Mouse (Mus musculus) layer of hippocampus, adult 2 months (tissue): ENCODE measurements around the gene Atxn7l3. TPM values are rescaled to one million over a fixed set of nuclear protein-coding genes. Genes with fewer than 3 reads are reported as not detected.

Experiments
- DNase-seq, 2 experiments: peaks; one replicate each; pipeline ENCODE4 v3.0.0; 2022; ENCODE audit warnings: low spot score in 2 of 2
- H3K27ac ChIP-seq: fragments of 200-600 bp; 2 replicates; pipeline ENCODE4 v1.8.1; 2022
- H3K4me3 ChIP-seq: fragments of 200-600 bp; 2 replicates; pipeline ENCODE4 v1.8.1; 2022; ENCODE audit warnings: mild to moderate bottlenecking
- CTCF ChIP-seq: fragments of 200-600 bp; conservative IDR thresholded peaks from 2 replicates; pipeline ENCODE4 v1.8.1; 2022; ENCODE audit warnings: antibody characterized with exemption, mild to moderate bottlenecking, moderate library complexity
- total RNA-seq, 2 experiments: library from RNA; stranded (reverse); gene quantifications; 2 replicates each; pipeline ENCODE4 v1.2.3; 2021

Atxn7l3 gene
- total RNA-seq, 2 experiments from 2014 or later = 165 to 169 TPM

DNA sequence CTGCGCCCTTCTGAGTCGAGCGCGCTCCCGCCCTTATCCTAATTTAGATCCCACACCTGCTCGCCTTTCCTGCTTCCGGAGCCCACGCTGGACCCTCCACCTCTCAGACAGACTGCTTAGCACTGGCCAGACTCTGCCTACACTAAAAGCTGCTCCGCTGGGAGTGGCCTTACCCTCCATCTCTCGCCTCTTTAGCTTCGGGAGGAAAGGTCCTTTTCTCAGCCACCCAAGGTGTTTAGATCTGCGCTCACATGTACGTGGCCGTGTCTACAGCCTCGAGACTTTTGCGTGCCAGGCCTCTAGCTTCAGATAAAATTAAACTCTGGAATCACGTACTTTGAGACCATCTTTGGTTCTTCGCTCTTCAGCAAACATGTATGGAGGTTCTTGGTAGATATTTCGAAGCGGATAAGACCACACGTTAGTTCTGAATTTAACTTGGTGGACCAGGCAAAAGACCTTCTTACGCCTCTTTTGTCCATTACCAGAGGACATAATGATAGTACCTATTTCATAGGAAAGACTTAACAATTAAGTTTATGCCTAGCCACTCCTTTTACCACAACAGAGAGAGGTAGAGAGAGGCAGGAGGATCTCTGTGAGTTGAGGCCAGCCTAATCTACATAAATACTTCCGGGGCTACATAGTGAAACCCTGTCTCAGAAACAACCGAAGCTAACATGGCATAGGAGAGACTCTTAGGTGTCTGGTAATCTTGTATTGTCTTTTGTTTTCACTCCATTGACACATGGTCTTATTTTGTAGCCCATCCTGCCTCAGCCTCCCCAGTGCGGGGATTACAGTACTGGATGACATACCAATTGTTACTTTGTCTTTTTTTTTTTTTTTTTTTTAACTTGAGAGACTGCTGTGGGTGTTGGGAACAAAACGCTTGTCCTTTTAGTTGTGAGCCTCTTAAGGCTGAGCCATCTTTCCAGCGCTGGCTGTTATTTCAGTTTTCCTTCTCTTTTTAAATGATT, 1.4 kb upstream of the Atxn7l3 start:
- Histone ChIP-seq H3K4me3 (peak overlapping the region; percentile 82), H3K27ac (peak overlapping the region; percentile 86)
- no peak for DNase-seq
- no peak for TF ChIP-seq CTCF

DNA sequence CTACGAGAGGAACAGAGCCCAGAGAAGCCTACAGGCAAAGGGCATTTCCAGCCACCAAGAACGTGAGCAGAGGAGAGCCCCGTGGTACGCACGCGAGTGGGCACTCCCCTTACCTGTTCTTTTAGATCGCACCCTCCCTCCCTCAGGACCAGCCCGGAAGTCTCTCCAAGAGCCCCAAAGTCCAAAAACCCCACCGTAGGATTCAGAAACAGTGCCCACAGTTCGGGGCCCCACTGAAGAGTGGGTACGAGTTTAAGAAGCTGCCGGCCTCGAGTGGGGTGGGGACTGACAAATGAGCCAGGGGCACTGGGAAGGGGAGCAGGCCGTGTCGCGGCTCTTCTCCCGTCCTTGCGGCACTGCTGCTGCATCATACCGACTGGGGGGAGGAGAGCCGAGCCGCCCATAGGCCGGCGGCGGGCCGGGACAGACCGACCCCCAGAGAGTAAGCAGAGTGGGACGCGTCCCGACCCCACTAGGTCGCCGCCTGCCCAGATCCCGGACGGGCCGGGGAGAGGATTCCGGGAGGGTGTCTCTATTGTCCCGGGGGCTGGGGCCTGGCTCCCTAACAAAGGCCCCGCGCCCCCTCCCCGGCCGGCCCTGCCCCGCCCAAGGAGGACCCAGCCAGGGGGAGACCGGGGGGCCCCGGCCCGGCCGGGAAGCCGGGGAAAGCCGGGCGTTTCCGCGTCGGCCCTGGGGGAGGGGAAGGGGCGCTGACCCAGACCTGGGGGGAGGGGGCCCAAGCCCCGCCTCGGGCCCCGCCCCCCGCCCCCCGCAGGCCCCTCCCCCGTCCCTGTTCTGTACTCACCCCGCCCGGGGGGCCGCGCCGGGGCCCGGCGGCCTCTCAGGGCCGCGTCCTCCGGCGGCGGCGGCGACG, 596 bp downstream of the Atxn7l3 start:
- no peak for TF ChIP-seq CTCF
- peak in 1 of 2 experiments; percentile 34 for DNase-seq

DNA sequence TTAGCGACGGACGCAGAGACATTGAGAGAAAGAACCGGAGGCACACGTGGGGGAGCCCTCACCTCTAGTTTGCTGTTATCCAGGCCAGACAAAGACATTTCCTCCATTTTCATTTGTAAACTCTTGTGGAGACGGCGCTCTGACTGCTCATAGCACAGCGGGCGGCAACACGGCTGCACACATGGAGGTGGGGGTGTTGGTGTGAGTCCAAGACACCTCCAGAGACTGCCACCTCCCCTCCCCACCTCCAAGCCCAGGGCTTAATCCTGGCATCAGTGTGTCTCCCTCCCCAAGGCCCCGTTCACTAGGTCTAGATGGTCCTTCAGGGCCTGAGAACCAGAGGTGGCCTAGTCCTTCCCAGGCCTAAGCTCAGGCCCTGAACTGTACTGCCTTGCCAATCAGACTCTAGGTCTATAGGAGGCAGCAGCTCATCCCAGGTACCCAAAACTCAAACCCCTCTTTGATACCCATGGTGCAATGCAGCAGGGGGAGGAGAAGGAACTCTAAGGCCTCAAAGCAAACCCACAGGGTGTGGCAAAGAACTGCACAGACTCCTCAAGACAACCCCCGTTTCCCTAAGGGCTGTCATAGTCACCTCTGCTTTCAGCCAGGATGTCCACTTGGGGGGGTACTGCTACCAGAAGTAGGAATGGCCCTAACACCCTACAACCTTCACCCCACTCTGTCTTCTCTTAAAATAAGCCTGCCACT, 1.4 kb downstream of the Atxn7l3 start:
- no peak; the same call in 1 of the 2 replicates for TF ChIP-seq CTCF
- Histone ChIP-seq H3K27ac (peak overlapping the region; percentile 86), H3K4me3 (peak overlapping the region; percentile 82)
- DNase-seq = peak in 1 of 2 experiments; percentile 28

More for the DNA sequence above, 596 bp downstream of the Atxn7l3 start:
- peak overlapping the region; percentile 82 for H3K4me3 ChIP-seq
- peak overlapping the region; percentile 86 for H3K27ac ChIP-seq

DNA sequence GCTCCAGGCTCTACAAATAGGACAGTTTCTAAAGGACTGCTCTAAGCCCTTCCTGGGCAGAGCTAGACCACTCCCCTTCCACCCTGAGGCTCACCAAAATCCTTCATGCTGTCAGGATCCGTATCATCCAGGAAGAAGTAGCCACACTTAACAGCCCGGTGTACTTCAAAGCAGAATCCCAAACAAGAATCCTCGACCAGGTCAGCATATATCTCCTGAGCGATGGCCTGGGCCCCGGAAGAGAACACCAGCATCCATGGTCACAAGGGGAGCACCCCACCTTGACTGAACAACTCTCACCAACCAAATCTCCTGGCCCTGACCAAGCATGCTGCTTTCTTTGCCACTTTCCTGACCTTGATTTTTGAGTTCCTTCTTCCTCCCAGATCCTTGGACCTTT, 2.0 kb downstream of the Atxn7l3 start:
- Histone ChIP-seq H3K4me3 (no peak overlapping the region; the same call in 1 of the 2 replicates), H3K27ac (peak overlapping the region; percentile 86; the same call in 1 of the 2 replicates)
- TF ChIP-seq CTCF = no peak

DNA sequence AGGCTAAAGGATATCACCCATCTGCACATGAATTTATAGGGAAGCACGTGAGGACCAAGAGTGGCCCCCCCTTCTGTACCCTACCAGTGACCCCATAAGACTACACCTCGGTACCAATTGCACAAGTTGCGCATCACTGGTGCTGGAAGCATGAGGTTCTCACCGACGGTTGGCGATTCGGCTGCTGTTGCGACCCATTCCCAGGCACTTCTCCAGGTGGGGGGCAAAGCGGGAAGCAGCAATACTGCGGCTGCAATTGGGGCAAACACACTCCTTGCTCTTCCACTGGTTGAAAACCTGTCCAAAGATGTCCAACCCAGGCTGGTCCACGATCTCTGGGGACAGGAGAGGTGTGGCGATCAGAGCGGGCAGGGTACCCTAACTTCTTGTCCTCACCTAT, 2.5 kb downstream of the Atxn7l3 start:
- TF ChIP-seq CTCF = no peak
- H3K4me3 ChIP-seq = no peak overlapping the region

More for the DNA sequence above, 2.0 kb downstream of the Atxn7l3 start:
- DNase-seq = no peak

GRCm38 (mm10) chr11:102291051-102291535, 5.3 kb downstream of the Atxn7l3 start:
- DNase-seq = no peak
- TF ChIP-seq CTCF = no peak
- H3K27ac ChIP-seq = no peak overlapping the region
- no peak overlapping the region for H3K4me3 ChIP-seq

More for the DNA sequence above, 2.5 kb downstream of the Atxn7l3 start:
- no peak for DNase-seq
- no peak overlapping the region for H3K27ac ChIP-seq

- no peak for DNase-seq
- TF ChIP-seq CTCF = no peak
- H3K4me3 ChIP-seq = no peak overlapping the region
- H3K27ac ChIP-seq = no peak overlapping the region
Observed at GRCm38 (mm10) chr11:102290141-102290540, 6.3 kb downstream of the Atxn7l3 start.

GRCm38 (mm10) chr11:102289511-102290100, 6.8 kb downstream of the Atxn7l3 start:
- TF ChIP-seq CTCF = no peak
- H3K4me3 ChIP-seq = no peak overlapping the region
- H3K27ac ChIP-seq = no peak overlapping the region
- DNase-seq = no peak

GRCm38 (mm10) chr11:102288913-102289312, 7.5 kb downstream of the Atxn7l3 start:
- Histone ChIP-seq H3K4me3 (no peak overlapping the region), H3K27ac (peak overlapping the region; percentile 46; the same call in 1 of the 2 replicates)
- DNase-seq = no peak
- no peak for TF ChIP-seq CTCF

- no peak; the same call in 1 of the 2 replicates for TF ChIP-seq CTCF
- no peak for DNase-seq
- no peak overlapping the region for H3K4me3 ChIP-seq
- peak overlapping the region; percentile 46; the same call in 1 of the 2 replicates for H3K27ac ChIP-seq
Observed at GRCm38 (mm10) chr11:102288027-102288804, 8.2 kb downstream of the Atxn7l3 start.

DNA sequence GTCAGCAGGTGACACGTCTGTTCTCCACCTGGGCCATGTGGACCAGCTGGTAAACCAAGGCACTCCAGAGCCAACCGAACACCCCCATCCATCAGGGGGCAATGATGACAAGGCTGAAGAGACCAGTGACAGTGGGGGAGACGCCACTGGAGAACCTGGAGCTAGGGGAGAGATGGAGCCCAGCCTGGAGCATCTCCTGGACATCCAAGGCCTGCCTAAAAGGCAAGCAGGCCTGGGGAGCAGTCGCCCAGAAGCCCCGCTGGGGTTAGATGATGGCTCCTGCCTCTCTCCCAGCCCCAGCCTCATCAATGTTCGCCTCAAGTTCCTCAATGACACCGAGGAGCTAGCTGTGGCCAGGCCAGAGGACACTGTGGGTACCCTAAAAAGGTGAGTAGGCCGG, 8.9 kb downstream of the Atxn7l3 start:
- no peak overlapping the region for H3K27ac ChIP-seq
- TF ChIP-seq CTCF = no peak
- no peak for DNase-seq

More for the DNA sequence above, 8.9 kb downstream of the Atxn7l3 start:
- H3K4me3 ChIP-seq = no peak overlapping the region
